Mouse (Mus musculus): ENCODE results near the gene Rps9.
A peak's percentile ranks its signal among the peaks of the same experiment; 100 is the strongest.

The Rps9 gene

GRCm38 (mm10) chr7:3703879-3704441 is at the start of gene Rps9:
Gene Rps9 (plus strand): TSS chr7:3703993.
- peak; percentile 97 for DNase-seq

- no peak for DNase-seq
Measured at GRCm38 (mm10) chr7:3656966-3657365, 46.8 kb upstream of the Rps9 start.

GRCm38 (mm10) chr7:3658578-3658977 is 45.2 kb upstream of the Rps9 start:
- no peak for DNase-seq

- DNase-seq = peak; percentile 48
Measured at GRCm38 (mm10) chr7:3664524-3665214, 39.1 kb upstream of the Rps9 start.

- peak; percentile 98 for DNase-seq
Measured at GRCm38 (mm10) chr7:3665215-3666114, 38.3 kb upstream of the Rps9 start, which contains the start of gene Leng1. Gene Leng1 (minus strand): TSS chr7:3665840.

GRCm38 (mm10) chr7:3666921-3667391 is 36.8 kb upstream of the Rps9 start:
- no peak for DNase-seq

- peak; percentile 77 for DNase-seq
Measured at GRCm38 (mm10) chr7:3674507-3675227, 29.1 kb upstream of the Rps9 start.

- no peak for DNase-seq
Measured at GRCm38 (mm10) chr7:3675228-3675548, 28.6 kb upstream of the Rps9 start.

- DNase-seq = no peak
Measured at GRCm38 (mm10) chr7:3676371-3676770, 27.4 kb upstream of the Rps9 start.

- no peak for DNase-seq
Measured at GRCm38 (mm10) chr7:3677342-3677741, 26.5 kb upstream of the Rps9 start, which contains the start of gene Tmc4. Gene Tmc4 (minus strand): TSS chr7:3677553.

- no peak for DNase-seq
Measured at GRCm38 (mm10) chr7:3683908-3684550, 19.8 kb upstream of the Rps9 start.

GRCm38 (mm10) chr7:3684698-3685097 is 19.1 kb upstream of the Rps9 start:
- DNase-seq = no peak

- peak; percentile 83 for DNase-seq
Measured at GRCm38 (mm10) chr7:3685400-3686187, 18.2 kb upstream of the Rps9 start.

GRCm38 (mm10) chr7:3691919-3692318 is 11.9 kb upstream of the Rps9 start:
- peak; percentile 49 for DNase-seq

GRCm38 (mm10) chr7:3692382-3692986 is 11.3 kb upstream of the Rps9 start, which contains the start of gene Tsen34:
Gene Tsen34 (plus strand): TSS chr7:3692863.
- DNase-seq = no peak

GRCm38 (mm10) chr7:3692987-3693808 is 10.6 kb upstream of the Rps9 start, which contains the start of gene Mboat7:
Gene Mboat7 (minus strand): TSS chr7:3693523.
- peak; percentile 98 for DNase-seq

- DNase-seq = no peak
Measured at GRCm38 (mm10) chr7:3693809-3694075, 10.1 kb upstream of the Rps9 start.

- DNase-seq = peak; percentile 75
Measured at GRCm38 (mm10) chr7:3694076-3694948, 9.5 kb upstream of the Rps9 start.

- peak; percentile 68 for DNase-seq
Measured at GRCm38 (mm10) chr7:3694949-3695305, 8.9 kb upstream of the Rps9 start.

All from cerebellum, adult 9-11 months (tissue).